Mouse (Mus musculus) cerebellum, adult 2 months (tissue): ENCODE measurements at regions not wholly inside any gene's neighbourhood (a gene's known extent, or its start where the extent isn't known, plus 50 kb on each side); places are given as distances from the start of the nearest gene placed in this dataset.

Source experiments
- DNase-seq, 2 experiments: peaks; one replicate each; pipeline ENCODE4 v3.0.0; 2021
- H3K27ac ChIP-seq: fragments of 200-500 bp; 2 replicates; pipeline ENCODE4 v1.5.1; 2012; ENCODE audit warnings: low read length, control low read depth, inconsistent platforms; ENCODE audit not compliant: insufficient read depth
- H3K27me3 ChIP-seq: fragments of 200-500 bp; 2 replicates; pipeline ENCODE4 v1.6.1; 2012; ENCODE audit warnings: inconsistent platforms, mild to moderate bottlenecking, low read length, moderate library complexity; ENCODE audit not compliant: control insufficient read depth, insufficient read depth
- H3K4me1 ChIP-seq: fragments of 200-500 bp; 2 replicates; pipeline ENCODE4 v1.6.1; 2011; ENCODE audit warnings: low read length; ENCODE audit not compliant: control insufficient read depth, insufficient read depth
- H3K4me3 ChIP-seq: fragments of 200-500 bp; replicated peaks from 2 replicates; pipeline ENCODE3; 2011; ENCODE audit warnings: mild to moderate bottlenecking, low read depth, low read length, control low read depth; ENCODE audit not compliant: insufficient read depth
- CTCF ChIP-seq: fragments of 200-500 bp; IDR thresholded peaks from 2 replicates; pipeline ENCODE4 v1.5.1; 2011; ENCODE audit warnings: low read depth, mild to moderate bottlenecking, control low read depth, low read length, moderate library complexity, borderline replicate concordance; ENCODE audit not compliant: insufficient read depth
- POLR2A ChIP-seq: fragments of 200-500 bp; IDR thresholded peaks from 2 replicates; pipeline ENCODE4 v1.6.1; 2011; ENCODE audit warnings: low read length, control low read depth, borderline replicate concordance; ENCODE audit not compliant: insufficient read depth
- WGBS: fragments of 180-500 bp; shearing (Covaris S2); methylation state at CpG from one replicate; pipeline ENCODE4 v1.1.7; 2018; 5-methylcytosine and 5-hydroxymethylcytosine counted together

DNA sequence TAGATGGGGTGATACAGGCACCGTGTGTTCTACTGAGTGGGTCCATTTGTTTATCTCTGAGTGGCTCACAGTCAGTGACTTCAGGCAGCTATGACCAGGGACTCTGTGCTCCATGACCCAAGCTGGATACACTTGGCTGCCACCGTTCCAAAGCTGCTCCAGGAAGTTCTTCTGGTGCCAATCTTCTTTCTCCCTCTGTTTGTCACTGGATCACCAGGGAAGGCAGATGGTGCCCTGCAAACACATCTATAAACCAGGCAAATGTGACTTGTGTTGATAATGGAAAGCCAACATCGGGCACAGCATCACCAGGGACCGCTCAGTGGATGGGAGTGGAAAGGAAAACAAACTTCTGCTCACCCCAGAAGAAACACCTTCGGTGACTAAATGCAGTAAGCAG lies 428.3 kb downstream of the Prss52 start:
- DNase-seq = no peak
- H3K4me1 ChIP-seq = peaks cover 8% of the 10 kb centered on the region; the same call in 1 of the 2 replicates
- 63% methylated on average over 5 of the region's 5 CpGs for WGBS
- TF ChIP-seq CTCF (no peak), POLR2A (no peak)
- no peaks in the 10 kb centered on the region for H3K27me3 ChIP-seq
- no peak overlapping the region for H3K27ac ChIP-seq
- no peak overlapping the region for H3K4me3 ChIP-seq

DNA sequence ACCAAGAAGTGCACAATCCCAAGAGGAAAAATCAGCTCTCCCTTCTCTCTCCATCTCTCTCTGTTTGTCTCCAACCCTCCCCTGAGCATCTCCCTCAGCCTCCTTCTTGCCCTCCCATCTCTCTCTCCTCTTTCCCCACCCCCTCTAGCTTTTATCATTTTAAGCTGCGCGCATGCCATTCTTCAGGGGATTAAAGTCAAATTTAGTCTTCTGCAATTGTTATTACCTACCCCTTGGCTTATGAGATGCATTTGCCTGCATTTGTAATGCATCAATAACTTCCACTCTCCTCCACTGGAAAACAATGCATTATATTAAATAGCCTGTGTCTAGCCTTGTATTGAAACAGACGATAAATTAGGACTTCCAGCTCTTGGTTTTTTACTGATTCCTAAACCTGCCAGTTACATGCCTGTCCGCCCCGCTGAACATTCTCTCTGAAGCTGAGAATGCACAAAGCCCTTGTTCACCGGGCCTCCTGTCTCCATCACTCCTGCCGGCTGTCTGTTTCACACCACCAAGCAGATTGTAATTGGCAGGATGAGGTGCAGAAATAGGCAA lies 429.6 kb downstream of the Prss52 start:
- Histone ChIP-seq H3K4me3 (no peak overlapping the region), H3K4me1 (peaks cover 8% of the 10 kb centered on the region; the same call in 1 of the 2 replicates), H3K27ac (no peak overlapping the region), H3K27me3 (no peaks in the 10 kb centered on the region)
- no peak for TF ChIP-seq CTCF
- peak; percentile 46 to 47 for DNase-seq
- WGBS = 26% methylated on average over 7 of the region's 7 CpGs

DNA sequence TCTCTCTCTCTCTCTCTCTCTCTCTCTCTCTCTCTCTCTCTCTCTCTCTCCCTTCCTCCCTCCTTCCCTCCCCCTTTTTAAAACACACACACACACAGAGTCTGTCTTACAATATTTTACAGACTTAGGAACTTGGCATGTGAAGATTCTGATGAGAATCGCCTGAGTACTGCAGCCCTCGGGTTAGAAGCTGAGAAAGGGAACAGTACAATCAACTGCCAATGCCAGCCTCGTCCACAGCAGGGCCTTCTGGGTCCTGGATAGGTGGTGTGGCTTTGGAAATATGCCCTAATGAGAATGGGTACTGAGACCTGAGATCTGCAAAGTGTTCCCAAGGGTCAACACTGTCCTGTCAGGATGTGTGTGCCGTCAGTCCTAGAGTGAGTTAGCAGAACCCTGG lies 430.1 kb downstream of the Prss52 start:
- peaks cover 8% of the 10 kb centered on the region; the same call in 1 of the 2 replicates for H3K4me1 ChIP-seq
- TF ChIP-seq POLR2A (no peak), CTCF (no peak)
- no peak overlapping the region for H3K4me3 ChIP-seq
- peak; percentile 24 to 33 for DNase-seq
- H3K27ac ChIP-seq = no peak overlapping the region
- H3K27me3 ChIP-seq = no peaks in the 10 kb centered on the region
- 29% methylated on average over 4 of the region's 4 CpGs for WGBS

DNA sequence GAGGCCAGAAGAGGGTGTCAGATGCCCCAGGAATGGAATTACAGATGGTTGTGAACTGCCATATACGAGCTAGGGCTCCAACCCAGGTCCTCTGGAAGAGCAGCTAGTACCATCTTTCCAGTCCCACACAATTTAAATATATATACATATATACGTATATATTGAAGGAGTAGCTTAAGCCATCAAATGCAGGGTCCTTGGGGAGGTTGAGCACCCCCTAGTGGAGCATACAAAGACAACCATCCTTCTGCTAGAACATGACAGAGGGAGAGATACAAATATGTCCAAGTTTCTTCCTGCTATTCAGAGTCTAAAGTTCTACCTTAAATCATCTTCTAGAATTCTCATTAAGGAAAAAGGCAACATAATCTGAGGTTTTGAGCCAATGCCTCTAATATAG lies 435.4 kb downstream of the Prss52 start:
- WGBS = 80% methylated on average over 2 of the region's 2 CpGs
- Histone ChIP-seq H3K4me1 (no peaks in the 10 kb centered on the region; the same call in 1 of the 2 replicates), H3K27ac (no peak overlapping the region), H3K4me3 (no peak overlapping the region), H3K27me3 (no peaks in the 10 kb centered on the region)
- no peak for TF ChIP-seq POLR2A
- no peak for TF ChIP-seq CTCF
- DNase-seq = no peak

DNA sequence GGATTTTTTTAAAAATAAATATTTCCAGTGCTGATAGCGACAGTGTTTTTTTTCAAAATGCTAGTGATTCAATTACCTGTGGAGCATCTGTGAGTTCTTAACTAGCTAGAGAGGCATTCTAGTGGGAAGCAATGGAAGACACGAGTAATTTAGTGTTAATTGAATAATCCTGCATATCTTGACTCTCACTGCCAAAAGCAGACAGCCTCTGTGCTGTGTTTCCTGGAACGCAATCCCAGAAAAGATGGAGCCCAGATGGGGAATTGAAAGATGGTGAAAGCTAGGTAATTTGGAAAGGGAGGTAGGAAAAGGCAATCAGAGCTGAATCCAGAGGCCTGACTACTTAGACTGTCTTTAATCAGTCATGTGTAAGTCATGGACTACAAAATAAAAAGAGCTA lies 441.0 kb downstream of the Prss52 start:
- TF ChIP-seq CTCF (no peak), POLR2A (no peak)

DNA sequence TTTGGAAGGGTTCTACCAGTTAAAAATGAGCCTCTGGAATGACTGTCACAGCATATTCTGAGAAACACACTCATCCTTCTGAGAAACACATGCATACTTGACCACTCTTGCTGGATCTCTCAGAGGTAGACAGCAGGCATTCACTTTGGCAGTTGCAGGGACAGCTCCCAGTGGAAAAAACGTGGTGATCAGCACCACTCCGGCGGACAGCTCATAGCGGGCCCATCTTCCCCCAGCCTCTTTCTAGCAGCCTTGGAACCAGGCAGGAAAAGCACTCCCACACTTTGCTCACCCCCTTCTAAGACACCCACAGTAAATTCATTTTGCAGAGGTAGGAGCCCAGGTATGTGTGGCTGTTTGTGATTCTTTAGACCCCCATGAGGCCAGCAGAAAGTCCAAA lies 442.7 kb downstream of the Prss52 start:
- no peak for TF ChIP-seq POLR2A
- TF ChIP-seq CTCF = no peak
- DNase-seq = no peak
- no peak overlapping the region for H3K4me3 ChIP-seq
- H3K27ac ChIP-seq = no peak overlapping the region
- WGBS = 53% methylated on average over 4 of the region's 4 CpGs
- H3K4me1 ChIP-seq = no peaks in the 10 kb centered on the region
- no peaks in the 10 kb centered on the region for H3K27me3 ChIP-seq

More for the DNA sequence above, 441.0 kb downstream of the Prss52 start:
- Histone ChIP-seq H3K4me3 (no peak overlapping the region), H3K27ac (no peak overlapping the region), H3K4me1 (no peaks in the 10 kb centered on the region; the same call in 1 of the 2 replicates), H3K27me3 (no peaks in the 10 kb centered on the region)
- WGBS = 61% methylated on average over 3 of the region's 3 CpGs
- DNase-seq = no peak

DNA sequence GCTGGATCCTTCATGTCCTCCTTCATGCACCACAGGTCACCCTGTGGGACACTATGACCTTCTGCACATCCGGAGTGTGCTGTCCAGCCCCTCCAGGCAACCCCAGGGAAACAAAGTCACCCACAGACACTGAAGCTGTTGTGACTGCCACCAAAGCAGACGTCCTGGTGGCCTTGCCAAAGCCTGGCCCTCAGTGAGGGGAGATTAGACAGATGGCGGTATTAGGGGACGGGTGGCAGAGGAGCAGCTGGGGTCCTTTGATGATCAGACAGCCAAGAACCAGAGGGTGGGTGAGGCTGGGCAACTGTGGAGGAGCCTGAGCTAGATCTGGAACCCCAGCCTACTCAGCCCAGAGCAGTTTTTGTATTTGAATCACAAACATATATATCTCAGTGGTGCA lies 448.9 kb downstream of the Prss52 start:
- Histone ChIP-seq H3K4me1 (0 out of 2 replicates have a peak, but pooled peaks cover 2% of the 10 kb centered on the region), H3K27me3 (no peaks in the 10 kb centered on the region), H3K27ac (no peak overlapping the region), H3K4me3 (no peak overlapping the region)
- 48% methylated on average over 4 of the region's 4 CpGs for WGBS
- DNase-seq = no peak
- TF ChIP-seq CTCF (no peak), POLR2A (no peak)

DNA sequence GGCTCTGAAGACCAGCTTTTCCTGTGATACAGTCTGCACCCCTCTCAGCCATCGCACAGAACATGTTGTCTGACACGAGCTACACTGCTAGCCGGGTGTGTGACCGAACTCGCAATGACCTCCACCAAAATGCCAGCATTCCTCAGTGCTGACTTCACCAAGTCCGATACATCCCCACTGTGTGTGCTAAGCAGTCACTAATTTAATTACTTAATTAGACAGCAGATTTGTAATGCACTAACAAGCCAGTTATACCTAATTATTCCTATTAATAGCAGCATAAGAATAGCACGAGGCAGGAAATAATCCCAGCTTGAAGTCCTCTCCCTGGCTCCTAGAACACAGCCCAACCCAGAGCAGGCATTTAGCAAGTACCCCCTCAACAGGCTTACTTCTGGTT lies 452.0 kb downstream of the Prss52 start:
- TF ChIP-seq POLR2A = no peak
- TF ChIP-seq CTCF = no peak
- 62% methylated on average over 7 of the region's 7 CpGs for WGBS
- Histone ChIP-seq H3K4me1 (0 out of 2 replicates have a peak, but pooled peaks cover 2% of the 10 kb centered on the region), H3K27ac (no peak overlapping the region), H3K4me3 (no peak overlapping the region), H3K27me3 (no peaks in the 10 kb centered on the region)
- DNase-seq = no peak
